Mouse (Mus musculus): Measurements from ENCODE around the gene Klf6. TPM values are rescaled to one million over a fixed set of nuclear protein-coding genes. Genes with fewer than 3 reads are reported as not detected.

Gene Klf6
- total RNA-seq, 2 experiments from 2014 or later: 28.6 to 32.6 TPM

DNA sequence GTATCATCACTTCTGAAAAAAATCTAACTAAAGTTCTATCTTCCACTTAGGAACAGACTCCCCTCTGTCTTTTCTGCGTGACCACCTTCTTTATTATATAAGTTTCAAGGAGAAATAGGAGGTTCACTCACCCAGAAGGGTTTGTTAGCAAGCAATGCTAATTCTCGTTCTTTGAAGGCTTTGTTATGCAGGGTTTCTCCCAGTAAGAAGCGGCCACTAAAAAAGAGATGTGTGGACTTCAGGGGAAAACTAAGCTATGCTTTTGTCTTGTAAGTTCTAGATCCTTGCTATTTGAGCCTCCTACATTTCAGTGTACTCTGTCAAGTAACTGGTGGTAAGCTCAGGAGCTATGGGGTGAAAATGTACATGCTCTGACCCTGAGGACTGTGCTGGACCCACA lies 38.4 kb downstream of the Klf6 start:
- DNase-seq: no peak

DNA sequence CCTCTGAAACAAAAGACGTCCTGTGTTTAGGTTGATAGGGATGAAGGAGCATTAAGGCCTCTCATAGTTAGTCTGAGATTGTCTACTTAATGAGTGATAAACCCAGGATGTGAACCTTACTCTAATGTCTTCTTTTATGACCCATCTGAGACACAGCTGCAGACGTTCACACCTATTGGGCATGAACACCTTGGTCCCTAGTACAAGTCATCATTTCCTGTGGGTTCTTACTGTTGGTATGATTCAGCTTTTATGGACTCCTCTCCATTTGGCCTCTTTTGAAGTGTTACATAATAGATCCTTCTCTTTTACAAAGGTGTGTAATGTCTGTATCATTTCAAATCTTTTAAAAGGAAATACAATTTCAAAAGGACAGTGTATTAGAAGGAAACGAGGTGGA lies 51.9 kb downstream of the Klf6 start:
- DNase-seq: no peak

DNA sequence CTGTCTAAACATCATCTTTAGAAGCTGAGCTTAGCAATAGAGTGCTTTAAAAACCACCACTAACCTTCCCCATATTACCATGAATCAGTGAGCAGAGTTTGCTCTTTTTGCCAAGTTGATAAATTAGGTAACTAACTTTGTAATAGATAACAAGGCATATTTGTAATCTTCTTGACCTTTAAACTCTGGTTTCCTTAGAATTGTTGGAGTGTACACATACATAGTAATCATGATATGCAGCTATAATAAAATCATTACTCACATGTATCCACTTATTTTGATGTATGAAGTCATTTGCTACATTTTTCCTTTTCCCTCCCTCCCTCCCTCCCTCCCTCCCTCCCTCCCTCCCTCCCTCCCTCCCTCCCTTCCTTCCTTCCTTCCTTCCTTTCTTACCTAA lies 56.1 kb downstream of the Klf6 start:
- DNase-seq: no peak

DNA sequence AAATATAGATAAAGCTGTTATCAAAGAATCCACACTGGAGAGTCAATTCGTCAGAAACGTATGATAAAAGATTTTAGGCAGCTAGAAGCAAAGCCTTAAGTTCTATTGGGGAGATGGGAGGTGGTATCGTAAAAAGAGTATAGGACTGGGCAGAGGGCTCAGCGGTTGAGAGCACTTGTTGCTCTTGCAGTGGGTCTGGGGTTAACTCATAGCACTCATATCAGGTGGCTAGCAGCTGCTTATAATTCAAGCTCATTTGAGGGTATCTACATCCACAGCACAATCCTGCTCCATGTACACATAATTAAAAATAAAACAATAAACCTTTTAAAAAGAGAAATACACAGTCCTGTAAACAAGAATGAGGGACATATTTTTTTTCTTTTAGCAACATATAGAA lies 58.7 kb downstream of the Klf6 start:
- DNase-seq: no peak

Small RNA genes lying within 50 kb of the gene (microRNA-seq; reads per million reads assigned to microRNA genes)
- gene Gm26043: 0 reads per million in 2 experiments
